Mouse (Mus musculus): Measurements from ENCODE around the gene Ly86. TPM values are rescaled to one million over a fixed set of nuclear protein-coding genes. Genes with fewer than 3 reads are reported as not detected.

Ly86 gene
- polyA plus RNA-seq, 1 experiment from 2014 or later: 5.4 TPM

- no peak for ATAC-seq (ENCODE audit: insufficient number of reproducible peaks, insufficient read depth, low FRiP score, low TSS enrichment)
- no peaks in the 10 kb centered on the region for H3K27me3 ChIP-seq
- H3K4me1 ChIP-seq: peaks cover 15% of the 10 kb centered on the region; the same call in 1 of the 2 replicates
- WGBS: 70% methylated on average over 3 of the region's 3 CpGs
- no peak overlapping the region for H3K9ac ChIP-seq
- H3K9me3 ChIP-seq: no peaks in the 10 kb centered on the region
- no peak overlapping the region for H3K4me2 ChIP-seq (replicated peaks)
- H3K4me3 ChIP-seq: no peak overlapping the region
- H3K36me3 ChIP-seq: no peaks in the 10 kb centered on the region
- no peak overlapping the region for H3K27ac ChIP-seq
These were observed 106.5 kb downstream of the Ly86 start for GRCm38 (mm10) chr13:37451471-37451870.

- Histone ChIP-seq H3K27ac (no peak overlapping the region), H3K27me3 (no peaks in the 10 kb centered on the region), H3K4me1 (peaks cover 21% of the 10 kb centered on the region), H3K36me3 (no peaks in the 10 kb centered on the region), H3K4me3 (peak overlapping the region; percentile 32), H3K4me2 (replicated peaks) (peak overlapping the region; percentile 58), H3K9ac (peak overlapping the region; percentile 36), H3K9me3 (no peaks in the 10 kb centered on the region)
- 5% methylated on average over 22 of the region's 22 CpGs for WGBS
- peak; percentile 70; the same call in 1 of the 2 replicates for ATAC-seq (ENCODE audit: insufficient number of reproducible peaks, insufficient read depth, low FRiP score, low TSS enrichment)
These were observed 107.3 kb downstream of the Ly86 start for GRCm38 (mm10) chr13:37452022-37452941.

DNA sequence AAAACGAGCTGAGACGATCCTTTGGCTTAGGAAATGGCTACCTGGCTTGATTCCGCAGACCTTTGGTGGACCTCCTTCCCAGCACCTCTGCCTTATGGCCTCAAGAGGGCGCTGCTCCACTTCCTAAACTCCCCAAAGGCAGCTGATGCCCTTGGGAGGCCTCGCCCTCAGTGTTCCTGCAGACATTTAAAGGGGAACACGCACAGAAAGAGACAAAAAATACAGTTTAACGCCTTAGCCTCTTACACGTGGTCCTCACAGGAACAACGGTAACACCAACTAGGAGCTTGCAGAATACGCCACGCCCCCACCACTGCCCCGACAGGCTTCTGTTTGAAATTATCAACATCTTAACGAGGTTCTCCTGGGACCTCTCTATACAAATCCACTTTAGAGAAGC is 108.2 kb downstream of the Ly86 start:
- H3K4me2 ChIP-seq (replicated peaks): peak overlapping the region; percentile 58
- no peak for ATAC-seq (ENCODE audit: insufficient number of reproducible peaks, insufficient read depth, low FRiP score, low TSS enrichment)
- no peak overlapping the region for H3K4me3 ChIP-seq
- no peaks in the 10 kb centered on the region for H3K36me3 ChIP-seq
- no peaks in the 10 kb centered on the region for H3K9me3 ChIP-seq
- H3K27ac ChIP-seq: no peak overlapping the region
- H3K27me3 ChIP-seq: no peaks in the 10 kb centered on the region
- H3K4me1 ChIP-seq: peaks cover 24% of the 10 kb centered on the region
- 3% methylated on average over 13 of the region's 13 CpGs for WGBS
- H3K9ac ChIP-seq: no peak overlapping the region

GRCm38 (mm10) chr13:37454356-37454755 is 109.3 kb downstream of the Ly86 start:
- no peaks in the 10 kb centered on the region for H3K36me3 ChIP-seq
- H3K4me3 ChIP-seq: no peak overlapping the region
- no peaks in the 10 kb centered on the region for H3K9me3 ChIP-seq
- H3K27me3 ChIP-seq: no peaks in the 10 kb centered on the region
- H3K4me1 ChIP-seq: peaks cover 24% of the 10 kb centered on the region
- H3K27ac ChIP-seq: no peak overlapping the region
- 52% methylated on average over 6 of the region's 6 CpGs for WGBS
- no peak overlapping the region for H3K4me2 ChIP-seq (replicated peaks)
- no peak overlapping the region for H3K9ac ChIP-seq
- no peak for ATAC-seq (ENCODE audit: insufficient number of reproducible peaks, insufficient read depth, low FRiP score, low TSS enrichment)

DNA sequence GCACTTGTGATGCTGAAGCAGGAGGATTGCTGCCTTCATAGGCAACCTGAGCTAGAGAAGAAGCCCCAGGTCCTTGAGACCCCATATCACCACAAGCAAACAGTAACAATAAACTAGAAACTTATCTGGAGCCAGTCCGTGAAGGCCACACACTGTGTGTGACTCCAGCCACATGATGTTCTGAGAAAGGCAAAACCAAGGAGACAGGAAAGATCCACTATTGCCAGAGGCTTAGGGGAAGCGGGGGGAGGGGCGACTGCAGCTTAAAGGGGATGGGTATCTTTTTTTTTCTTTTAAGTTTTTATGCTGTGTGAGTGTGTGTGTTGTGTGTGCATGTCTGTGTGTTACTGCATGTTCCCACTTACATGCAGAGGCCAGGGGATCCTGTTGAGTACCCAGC is 110.6 kb downstream of the Ly86 start:
- Histone ChIP-seq H3K4me1 (peaks cover 24% of the 10 kb centered on the region), H3K9me3 (no peaks in the 10 kb centered on the region), H3K27me3 (no peaks in the 10 kb centered on the region), H3K4me3 (no peak overlapping the region), H3K4me2 (replicated peaks) (no peak overlapping the region), H3K9ac (no peak overlapping the region), H3K27ac (no peak overlapping the region), H3K36me3 (no peaks in the 10 kb centered on the region)
- 67% methylated on average over 3 of the region's 3 CpGs for whole genome bisulfite sequencing
- ATAC-seq (ENCODE audit: insufficient number of reproducible peaks, insufficient read depth, low FRiP score, low TSS enrichment): no peak

DNA sequence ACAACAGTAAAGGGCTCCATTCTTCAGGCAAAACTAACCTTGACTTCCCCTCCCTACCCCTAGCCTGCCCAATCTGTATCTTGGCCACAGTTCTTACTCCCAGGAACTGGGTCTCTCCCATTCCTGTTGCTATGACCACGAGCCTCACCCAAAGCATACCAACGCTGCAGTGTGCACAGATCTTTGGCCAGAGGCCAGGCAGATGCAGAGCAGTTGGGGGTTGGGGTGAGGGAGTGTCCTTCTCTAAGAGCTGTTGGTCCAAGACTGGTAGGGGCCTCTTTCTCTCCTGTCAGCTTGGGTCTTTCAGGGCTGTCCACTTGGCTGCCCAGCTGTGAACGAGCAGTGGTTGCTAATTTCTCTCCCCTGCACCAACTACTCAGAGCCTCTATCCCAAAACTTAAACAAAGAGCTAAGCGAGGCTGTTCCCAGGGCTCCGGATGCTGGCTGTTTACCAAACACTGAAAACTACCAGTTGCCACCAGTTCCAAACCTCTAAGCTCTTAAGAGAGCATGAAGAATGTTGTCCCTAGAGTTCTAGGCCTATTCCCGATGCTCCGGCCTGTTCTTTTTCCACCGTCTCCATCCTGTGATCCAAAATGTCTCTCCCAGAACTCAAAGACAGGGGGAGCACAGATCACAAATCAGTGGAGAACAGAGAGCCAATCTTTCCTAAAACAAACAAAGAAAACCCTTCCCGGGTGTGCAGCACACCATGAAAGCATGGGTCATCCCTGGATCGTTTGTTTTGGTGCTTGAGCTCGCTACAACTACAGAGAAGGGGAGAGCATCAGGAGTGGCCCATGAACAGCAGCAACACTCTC is 112.2 kb downstream of the Ly86 start:
- H3K4me2 ChIP-seq (replicated peaks): no peak overlapping the region
- no peak overlapping the region for H3K27ac ChIP-seq
- peak; percentile 22; the same call in 1 of the 2 replicates for ATAC-seq (ENCODE audit: insufficient number of reproducible peaks, insufficient read depth, low FRiP score, low TSS enrichment)
- WGBS: 56% methylated on average over 11 of the region's 11 CpGs
- H3K9ac ChIP-seq: no peak overlapping the region
- no peak overlapping the region for H3K4me3 ChIP-seq
- H3K4me1 ChIP-seq: peaks cover 20% of the 10 kb centered on the region
- no peaks in the 10 kb centered on the region for H3K27me3 ChIP-seq
- no peaks in the 10 kb centered on the region for H3K9me3 ChIP-seq
- H3K36me3 ChIP-seq: no peaks in the 10 kb centered on the region

- Histone ChIP-seq H3K4me2 (replicated peaks) (no peak overlapping the region), H3K27me3 (no peaks in the 10 kb centered on the region), H3K4me3 (no peak overlapping the region), H3K9me3 (no peaks in the 10 kb centered on the region), H3K9ac (no peak overlapping the region), H3K36me3 (no peaks in the 10 kb centered on the region), H3K27ac (no peak overlapping the region), H3K4me1 (peaks cover 9% of the 10 kb centered on the region)
- 77% methylated on average over 5 of the region's 5 CpGs for WGBS
- no peak for ATAC-seq (ENCODE audit: insufficient number of reproducible peaks, insufficient read depth, low FRiP score, low TSS enrichment)
These were observed 113.5 kb downstream of the Ly86 start for GRCm38 (mm10) chr13:37458557-37458956.

DNA sequence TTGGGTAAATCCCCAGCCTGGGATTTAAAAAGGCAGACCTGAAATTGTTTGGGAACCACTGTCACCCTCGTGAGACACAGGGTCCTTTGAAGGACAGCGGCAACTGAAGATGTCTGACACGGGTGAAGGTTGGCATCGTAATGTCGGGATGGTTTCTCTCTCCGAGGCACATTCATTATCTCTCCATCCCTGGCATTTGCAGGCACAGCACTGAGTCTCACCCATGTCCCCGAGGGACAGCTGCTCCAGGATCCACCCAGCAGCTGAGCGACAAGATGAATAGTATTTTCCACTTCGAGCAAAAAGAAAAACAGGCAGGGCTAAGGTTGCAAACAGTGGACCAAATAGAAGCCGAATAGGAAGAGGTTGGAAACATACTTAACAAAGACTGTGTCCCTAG is 114.0 kb downstream of the Ly86 start:
- no peak for ATAC-seq (ENCODE audit: insufficient number of reproducible peaks, insufficient read depth, low FRiP score, low TSS enrichment)

DNA sequence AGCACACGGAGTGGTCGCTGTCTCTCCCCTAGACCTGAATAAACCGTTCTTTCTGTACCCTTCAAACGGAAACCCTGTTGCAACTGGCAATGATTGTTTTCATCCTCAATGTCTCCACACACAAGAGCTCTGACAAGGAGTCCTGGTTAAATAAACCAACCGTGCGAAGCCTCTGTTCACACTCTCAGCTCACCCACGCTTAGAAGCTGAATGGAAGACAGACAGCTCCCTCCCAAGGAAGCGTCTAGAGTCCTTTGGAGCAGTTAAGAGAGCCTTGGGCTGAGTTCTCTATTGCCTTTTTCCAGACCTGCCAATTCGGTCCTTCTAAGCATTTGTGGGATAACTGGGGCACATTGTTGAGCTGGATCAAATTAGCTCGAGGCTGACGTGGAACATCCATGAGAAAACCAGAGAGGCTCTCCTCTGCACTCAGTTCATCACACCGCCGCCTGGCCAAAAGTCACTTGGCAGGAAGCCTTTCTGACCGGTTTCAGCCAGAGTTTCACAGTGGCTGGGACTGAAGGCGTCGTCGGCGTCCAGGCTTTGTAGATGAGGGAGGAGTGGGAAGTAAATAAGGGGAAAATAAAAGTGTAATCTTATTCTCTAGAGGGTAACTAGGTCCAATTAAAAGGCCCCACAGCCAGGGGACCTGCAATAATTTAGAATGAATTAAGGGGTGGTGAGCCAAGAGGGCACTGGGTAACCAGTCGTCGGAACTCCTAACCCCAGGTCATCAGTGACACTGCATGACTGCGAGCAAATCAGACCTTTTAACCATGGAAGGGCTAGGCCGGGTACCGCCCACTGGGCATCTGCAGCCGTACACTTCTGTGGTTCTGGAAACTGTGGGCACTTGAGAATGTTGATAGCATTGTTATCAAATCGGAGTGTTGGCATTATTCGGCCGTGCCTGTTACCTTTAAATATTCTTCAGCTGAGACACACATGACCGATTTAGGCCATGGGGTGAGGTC is 115.2 kb downstream of the Ly86 start:
- no peaks in the 10 kb centered on the region for H3K36me3 ChIP-seq
- H3K9me3 ChIP-seq: no peaks in the 10 kb centered on the region
- peaks cover 9% of the 10 kb centered on the region for H3K4me1 ChIP-seq
- H3K4me2 ChIP-seq (replicated peaks): no peak overlapping the region
- H3K9ac ChIP-seq: no peak overlapping the region
- H3K27ac ChIP-seq: no peak overlapping the region
- no peaks in the 10 kb centered on the region for H3K27me3 ChIP-seq
- 74% methylated on average over 28 of the region's 28 CpGs for WGBS
- ATAC-seq (ENCODE audit: insufficient number of reproducible peaks, insufficient read depth, low FRiP score, low TSS enrichment): no peak
- H3K4me3 ChIP-seq: no peak overlapping the region

More for the DNA sequence above, 114.0 kb downstream of the Ly86 start:
- Histone ChIP-seq H3K9me3 (no peaks in the 10 kb centered on the region), H3K4me3 (no peak overlapping the region), H3K9ac (no peak overlapping the region), H3K27me3 (no peaks in the 10 kb centered on the region), H3K4me1 (peaks cover 9% of the 10 kb centered on the region), H3K36me3 (no peaks in the 10 kb centered on the region), H3K4me2 (replicated peaks) (no peak overlapping the region), H3K27ac (no peak overlapping the region)
- WGBS: 79% methylated on average over 10 of the region's 10 CpGs

GRCm38 (mm10) chr13:37462049-37462702 is 117.2 kb downstream of the Ly86 start:
- Histone ChIP-seq H3K36me3 (no peaks in the 10 kb centered on the region), H3K4me1 (peaks cover 4% of the 10 kb centered on the region), H3K4me2 (replicated peaks) (no peak overlapping the region), H3K27me3 (no peaks in the 10 kb centered on the region), H3K9ac (no peak overlapping the region), H3K4me3 (no peak overlapping the region), H3K9me3 (no peaks in the 10 kb centered on the region), H3K27ac (no peak overlapping the region)
- no peak for ATAC-seq (ENCODE audit: insufficient number of reproducible peaks, insufficient read depth, low FRiP score, low TSS enrichment)
- WGBS: 88% methylated on average over 12 of the region's 12 CpGs
